Mouse (Mus musculus) lung, embryonic 14.5 days (tissue): ENCODE measurements around the gene Sp2. TPM values are rescaled to one million over a fixed set of nuclear protein-coding genes. Genes with fewer than 3 reads are reported as not detected.
A peak's percentile ranks its signal among the peaks of the same experiment; 100 is the strongest.

Experiments
- ATAC-seq: fragments of 200-750 bp; cut with Nextera tagmentation; 2 replicates; pipeline ENCODE4 v1.8.0; 2017; ENCODE audit warnings: mild to moderate bottlenecking, moderate TSS enrichment, moderate library complexity; ENCODE audit not compliant: insufficient read depth
- DNase-seq: peaks from one replicate; pipeline ENCODE4 v3.0.0-alpha.2; 2015
- H3K27ac ChIP-seq: fragments of 300-500 bp; sonication (generic); 2 replicates; pipeline ENCODE4 v1.5.1; 2014; ENCODE audit warnings: low read depth, mild to moderate bottlenecking, moderate library complexity
- H3K27me3 ChIP-seq: fragments of 300-500 bp; sonication (generic); 2 replicates; pipeline ENCODE4 v1.6.1; 2014; ENCODE audit warnings: low read length, control low read depth; ENCODE audit not compliant: insufficient read depth
- H3K36me3 ChIP-seq: fragments of 300-500 bp; sonication (generic); 2 replicates; pipeline ENCODE4 v1.6.1; 2014; ENCODE audit warnings: control low read depth; ENCODE audit not compliant: insufficient read depth
- H3K4me1 ChIP-seq: fragments of 300-500 bp; sonication (generic); 2 replicates; pipeline ENCODE4 v1.6.1; 2014; ENCODE audit warnings: antibody characterized with exemption, control low read depth; ENCODE audit not compliant: insufficient read depth
- H3K4me2 ChIP-seq: fragments of 300-500 bp; sonication (generic); 2 replicates; pipeline ENCODE4 v1.6.1; 2014; ENCODE audit warnings: mild to moderate bottlenecking
- H3K4me3 ChIP-seq: fragments of 300-500 bp; sonication (generic); 2 replicates; pipeline ENCODE4 v1.5.1; 2014; ENCODE audit warnings: low read depth, low read length
- H3K9ac ChIP-seq: fragments of 300-500 bp; sonication (generic); 2 replicates; pipeline ENCODE4 v1.6.1; 2014
- H3K9me3 ChIP-seq: fragments of 300-500 bp; sonication (generic); 2 replicates; pipeline ENCODE4 v1.6.1; 2016; ENCODE audit warnings: low read depth, low read length, control low read depth
- CTCF ChIP-seq: IDR thresholded peaks from 2 replicates; pipeline ENCODE4 v1.5.1; 2016; ENCODE audit warnings: antibody characterized with exemption, low read depth
- WGBS: fragments of 180-500 bp; shearing (Covaris S2); extraction: QIAGEN DNeasy Blood & Tissue Kit; methylation state at CpG from one replicate; pipeline ENCODE4 v1.1.7; 2014; 5-methylcytosine and 5-hydroxymethylcytosine counted together
- polyA plus RNA-seq: library from polyadenylated mRNA; unstranded; fragments of >200 nt; fragmentation: Nextera tagmentation; extraction: Ambion mirVana; gene quantifications from 2 replicates; pipeline ENCODE4 v1.2.1, GENCODE M21; 2014

The Sp2 gene
- polyA plus RNA-seq, 1 experiment from 2014 or later: 22.3 TPM

- Histone ChIP-seq H3K36me3 (no peaks in the 10 kb centered on the region), H3K4me2 (peak overlapping the region; percentile 98), H3K9me3 (no peaks in the 10 kb centered on the region), H3K4me3 (peak overlapping the region; percentile 60), H3K27ac (no peak overlapping the region), H3K4me1 (peaks cover 8% of the 10 kb centered on the region; the same call in 1 of the 2 replicates), H3K9ac (no peak overlapping the region), H3K27me3 (no peaks in the 10 kb centered on the region)
- WGBS: 72% methylated on average over 14 of the region's 14 CpGs
- no peak for DNase-seq
- ATAC-seq: no peak
- no peak for TF ChIP-seq CTCF
Observed at GRCm38 (mm10) chr11:96944844-96945580, 37.7 kb downstream of the Sp2 start.

- peak within 1 kb of the TSS; percentile 60 for H3K4me3 ChIP-seq
- H3K4me2 ChIP-seq: peak within 1 kb of the TSS; percentile 98
- H3K9ac ChIP-seq: peak within 1 kb of the TSS; percentile 62
- ATAC-seq (peak; percentile 97), DNase-seq (peak; percentile 94)
- H3K27me3 ChIP-seq: no peaks in the 10 kb centered on the region
- TF ChIP-seq CTCF: no peak
- 2% methylated on average over 29 of the region's 29 CpGs for WGBS
- no peaks in the 10 kb centered on the region for H3K36me3 ChIP-seq
- peak within 1 kb of the TSS; percentile 63 for H3K27ac ChIP-seq
- H3K9me3 ChIP-seq: no peaks in the 10 kb centered on the region
- peaks cover 8% of the 10 kb centered on the region; the same call in 1 of the 2 replicates for H3K4me1 ChIP-seq
Observed at GRCm38 (mm10) chr11:96943746-96944304, 38.9 kb downstream of the Sp2 start, which contains the start of gene Pnpo. TSS of gene Pnpo (minus strand) at chr11:96943986.

- Histone ChIP-seq H3K4me2 (peak overlapping the region; percentile 15; the same call in 1 of the 2 replicates), H3K4me3 (peak overlapping the region; percentile 60; the same call in 1 of the 2 replicates), H3K9ac (no peak overlapping the region), H3K36me3 (no peaks in the 10 kb centered on the region), H3K4me1 (peaks cover 8% of the 10 kb centered on the region; the same call in 1 of the 2 replicates), H3K27ac (no peak overlapping the region; the same call in 1 of the 2 replicates), H3K9me3 (no peaks in the 10 kb centered on the region), H3K27me3 (no peaks in the 10 kb centered on the region)
- TF ChIP-seq CTCF: no peak
- DNase-seq (no peak), ATAC-seq (no peak)
- WGBS: 66% methylated on average over 6 of the region's 6 CpGs
Observed at GRCm38 (mm10) chr11:96941989-96942590, 40.7 kb downstream of the Sp2 start.

GRCm38 (mm10) chr11:96940578-96941465 is 41.9 kb downstream of the Sp2 start:
- no peaks in the 10 kb centered on the region for H3K27me3 ChIP-seq
- 0 out of 2 replicates have a peak overlapping the region, but pooled peaks have one; percentile 7 for H3K4me2 ChIP-seq
- ATAC-seq: no peak

GRCm38 (mm10) chr11:96938426-96938800 is 44.3 kb downstream of the Sp2 start:
- Histone ChIP-seq H3K4me3 (no peak overlapping the region), H3K36me3 (no peaks in the 10 kb centered on the region), H3K4me2 (no peak overlapping the region), H3K9ac (no peak overlapping the region), H3K4me1 (peaks cover 5% of the 10 kb centered on the region; the same call in 1 of the 2 replicates), H3K9me3 (no peaks in the 10 kb centered on the region), H3K27me3 (no peaks in the 10 kb centered on the region), H3K27ac (no peak overlapping the region)
- no peak for ATAC-seq
- no peak for DNase-seq
- 75% methylated on average over 6 of the region's 6 CpGs for WGBS
- TF ChIP-seq CTCF: no peak

More at GRCm38 (mm10) chr11:96940578-96941465, 41.9 kb downstream of the Sp2 start:
- no peak for DNase-seq
- H3K27ac ChIP-seq: no peak overlapping the region
- peaks cover 8% of the 10 kb centered on the region; the same call in 1 of the 2 replicates for H3K4me1 ChIP-seq
- no peaks in the 10 kb centered on the region for H3K36me3 ChIP-seq
- 64% methylated on average over 16 of the region's 16 CpGs for WGBS
- no peak overlapping the region; the same call in 1 of the 2 replicates for H3K4me3 ChIP-seq
- H3K9ac ChIP-seq: no peak overlapping the region; the same call in 1 of the 2 replicates
- H3K9me3 ChIP-seq: no peaks in the 10 kb centered on the region
- no peak for TF ChIP-seq CTCF

GRCm38 (mm10) chr11:96937549-96938425 is 45.0 kb downstream of the Sp2 start:
- Histone ChIP-seq H3K27me3 (no peaks in the 10 kb centered on the region), H3K36me3 (no peaks in the 10 kb centered on the region), H3K4me2 (no peak overlapping the region), H3K9me3 (no peaks in the 10 kb centered on the region), H3K9ac (no peak overlapping the region), H3K4me1 (0 out of 2 replicates have a peak, but pooled peaks cover 3% of the 10 kb centered on the region), H3K27ac (no peak overlapping the region), H3K4me3 (no peak overlapping the region)
- WGBS: 43% methylated on average over 10 of the region's 10 CpGs
- peak; percentile 82 for TF ChIP-seq CTCF
- ATAC-seq (peak; percentile 65), DNase-seq (peak; percentile 77)
